In the genomic region with DNA sequence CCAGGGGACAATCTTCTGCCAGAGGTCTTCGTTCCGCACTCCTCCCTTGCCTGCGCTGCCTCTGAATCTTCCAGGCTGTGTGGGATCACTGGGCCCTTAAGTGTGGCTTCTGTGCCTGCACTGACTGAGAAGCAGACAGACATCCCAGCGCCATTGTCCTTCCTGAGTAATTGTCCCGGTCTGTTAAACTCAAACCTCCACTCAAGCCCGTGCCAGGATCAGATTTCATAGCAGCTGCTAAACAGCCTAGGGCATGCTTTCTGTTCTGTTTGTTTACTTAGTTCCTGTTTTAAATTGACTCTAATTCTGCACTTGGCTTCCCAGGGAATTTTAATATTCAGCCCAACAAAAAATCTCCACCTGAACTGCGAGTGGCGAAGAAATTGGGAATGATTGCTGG, we compare ENCODE assay signal across 20 mouse cellular contexts. TPM values are rescaled to one million over a fixed set of nuclear protein-coding genes. Genes with fewer than 3 reads are reported as not detected.
DNase-seq lines count a peak whose midpoint lies in the region; ATAC-seq lines count a peak whose summit lies in the region.
"Had no signal": no experiment of that assay in that cellular context is flagged by ENCODE, and none has a peak within 500 bp of the region (broad histone marks: within the 10 kb centered on the region; RNA-seq: fewer than 3 reads in every experiment).

No protein-coding gene starts in this region.

- no peak overlapping the region for H3K4me2 ChIP-seq in embryonic facial prominence, embryonic 11.5 days (ENCODE audit: low read depth, low read length)
- H3K4me2 ChIP-seq: forebrain, embryonic 15.5 days; heart, embryonic 13.5 days; limb, embryonic 12.5 days; liver, embryonic 12.5 days had no signal

- 0 out of 2 replicates have a peak overlapping the region, but pooled peaks have one; percentile 13 for H3K27ac ChIP-seq in embryonic facial prominence, embryonic 11.5 days (replicated peaks; ENCODE audit: low read depth, low read length)
- H3K27ac ChIP-seq: forebrain, embryonic 15.5 days; heart, embryonic 13.5 days; limb, embryonic 12.5 days; liver, embryonic 12.5 days had no signal

- peaks cover 4% of the 10 kb centered on the region; the same call in 1 of the 2 replicates for H3K36me3 ChIP-seq in embryonic facial prominence, embryonic 11.5 days (replicated peaks; ENCODE audit: control insufficient read depth, insufficient read depth, low read depth, low read length)

- no peaks in the 10 kb centered on the region for H3K27me3 ChIP-seq in embryonic facial prominence, embryonic 11.5 days (ENCODE audit: control insufficient read depth, insufficient read depth, low read length)
- H3K27me3 ChIP-seq: forebrain, embryonic 15.5 days; heart, embryonic 13.5 days; limb, embryonic 12.5 days; liver, embryonic 12.5 days had no signal

- no peaks in the 10 kb centered on the region for H3K9me3 ChIP-seq in embryonic facial prominence, embryonic 11.5 days (replicated peaks; ENCODE audit: control insufficient read depth, low read length)
- H3K9me3 ChIP-seq: forebrain, embryonic 15.5 days; heart, embryonic 13.5 days; limb, embryonic 12.5 days; liver, embryonic 12.5 days had no signal

- H3K9ac ChIP-seq in embryonic facial prominence, embryonic 11.5 days (replicated peaks; ENCODE audit: low read length), result no peak overlapping the region
- H3K9ac ChIP-seq: forebrain, embryonic 15.5 days; heart, embryonic 13.5 days; limb, embryonic 12.5 days; liver, embryonic 12.5 days had no signal

- no peak for ATAC-seq in embryonic facial prominence, embryonic 11.5 days (replicated peaks; ENCODE audit: insufficient number of reproducible peaks, low FRiP score, low TSS enrichment, low read depth)
- no peak for ATAC-seq in frontal cortex, adult (ENCODE audit: low TSS enrichment)
- ATAC-seq: forebrain, embryonic 15.5 days; hindbrain, embryonic 16.5 days; intestine, embryonic 16.5 days; liver, embryonic 12.5 days had no signal

- no peaks in the 10 kb centered on the region for H3K4me1 ChIP-seq in embryonic facial prominence, embryonic 11.5 days (ENCODE audit: control insufficient read depth, insufficient read depth, low read length)

- DNase-seq in MN1 (ENCODE audit: low spot score), result peak; percentile 18
- no peak for DNase-seq in embryonic facial prominence, embryonic 11.5 days (ENCODE audit: low spot score)
- peak; percentile 43 to 57 for DNase-seq in kidney, adult 8-10 months
- peak; percentile 43 for DNase-seq in kidney, postnatal 14 days
- no peak for DNase-seq in urinary bladder, postnatal 36 days (ENCODE audit: low spot score in 2 of 2)
- DNase-seq in urinary bladder, postnatal 4 days (ENCODE audit: low spot score in 2 of 2), result no peak
- no peak for DNase-seq in urinary bladder, adult 2 months (ENCODE audit: low spot score)
- DNase-seq: cerebellum, adult 18-20 months; cerebellum, postnatal 25 days; lung, adult 2 months; thymus, postnatal 36 days had no signal

- no peak overlapping the region for H3K4me3 ChIP-seq in embryonic facial prominence, embryonic 11.5 days (ENCODE audit: low read depth, low read length)
- H3K4me3 ChIP-seq: forebrain, embryonic 15.5 days; heart, embryonic 13.5 days; limb, embryonic 12.5 days; liver, embryonic 12.5 days had no signal

- WGBS in embryonic facial prominence, embryonic 11.5 days, result 56% methylated on average over 8 of the region's 8 CpGs

RNA-seq across cellular contexts. Expression of gene Cyb5r1, which starts 2.7 kb away (rescaled TPM):
- 25.0 and 32.2 TPM in 2 replicates for polyA plus RNA-seq in embryonic facial prominence, embryonic 11.5 days (2014; fragmentation: Nextera tagmentation; extraction: Ambion mirVana)
- polyA plus RNA-seq in urinary bladder, adult 2 months (2012; rRNA removed), result 41.1 and 41.7 TPM in 2 replicates

RNA-seq across cellular contexts. Expression of gene Adipor1, which starts 7.1 kb away (rescaled TPM):
- polyA plus RNA-seq in embryonic facial prominence, embryonic 11.5 days (2014; fragmentation: Nextera tagmentation; extraction: Ambion mirVana), result 82.9 and 86.7 TPM in 2 replicates
- polyA plus RNA-seq in urinary bladder, adult 2 months (2012; rRNA removed), result 77.7 and 87.7 TPM in 2 replicates

RNA-seq across cellular contexts. Expression of gene 4933406M09Rik, which starts 22.3 kb away (rescaled TPM):
- polyA plus RNA-seq in embryonic facial prominence, embryonic 11.5 days (2014; fragmentation: Nextera tagmentation; extraction: Ambion mirVana), result not detected in 2 replicates
- not detected in 2 replicates for polyA plus RNA-seq in urinary bladder, adult 2 months (2012; rRNA removed)
- polyA plus RNA-seq: forebrain, embryonic 15.5 days; gonadal fat pad, adult 2 months; heart, embryonic 13.5 days; limb, embryonic 12.5 days; liver, embryonic 12.5 days; lung, adult 2 months; neural tube, embryonic 14.5 days had no signal

RNA-seq across cellular contexts. Expression of gene Tmem183a, which starts 46.3 kb away (rescaled TPM):
- polyA plus RNA-seq in embryonic facial prominence, embryonic 11.5 days (2014; fragmentation: Nextera tagmentation; extraction: Ambion mirVana), result 128 and 133 TPM in 2 replicates
- polyA plus RNA-seq in urinary bladder, adult 2 months (2012; rRNA removed), result 55.4 and 57.5 TPM in 2 replicates

RNA-seq across cellular contexts. Expression of gene Klhl12, which starts 47.3 kb away (rescaled TPM):
- polyA plus RNA-seq in embryonic facial prominence, embryonic 11.5 days (2014; fragmentation: Nextera tagmentation; extraction: Ambion mirVana), result 33.8 and 35.3 TPM in 2 replicates
- polyA plus RNA-seq in urinary bladder, adult 2 months (2012; rRNA removed), result 15.2 and 16.3 TPM in 2 replicates

Comparison
In these comparisons a context has a peak if more than half of its experiments do, and no peak if none do; other contexts are left out.
1. DNase-seq: peak in MN1 (single experiment), kidney, adult 8-10 months (2 of 2) and kidney, postnatal 14 days (single experiment); none in embryonic facial prominence, embryonic 11.5 days (single experiment), urinary bladder, postnatal 36 days (0 of 2), urinary bladder, postnatal 4 days (0 of 2) and urinary bladder, adult 2 months (single experiment).